Mouse (Mus musculus) hindbrain, postnatal 0 days (tissue): ENCODE measurements at regions not wholly inside any gene's neighbourhood (a gene's known extent, or its start where the extent isn't known, plus 50 kb on each side); places are given as distances from the start of the nearest gene placed in this dataset.
"Not testable (repeated sequence)": the region's sequence is repeated elsewhere in the genome, so short reads cannot be mapped to it uniquely, and the experiment has no call there.

Source experiments
- ATAC-seq: fragments of 200-750 bp; cut with Nextera tagmentation; 2 replicates; pipeline ENCODE4 v1.8.0; 2017; ENCODE audit warnings: mild to moderate bottlenecking, moderate TSS enrichment, moderate library complexity
- DNase-seq: peaks from one replicate; pipeline ENCODE4 v3.0.0-alpha.2; 2015; ENCODE audit warnings: low spot score
- H3K27ac ChIP-seq: fragments of 300-500 bp; sonication (generic); 2 replicates; pipeline ENCODE4 v1.5.1; 2014; ENCODE audit warnings: mild to moderate bottlenecking
- H3K27me3 ChIP-seq: fragments of 300-500 bp; sonication (generic); 2 replicates; pipeline ENCODE4 v1.6.1; 2014; ENCODE audit warnings: low read length, mixed read lengths; ENCODE audit not compliant: insufficient read depth
- H3K36me3 ChIP-seq: fragments of 300-500 bp; sonication (generic); 2 replicates; pipeline ENCODE4 v1.6.1; 2014; ENCODE audit warnings: low read length, mixed read lengths; ENCODE audit not compliant: insufficient read depth
- H3K4me1 ChIP-seq: fragments of 300-500 bp; sonication (generic); 2 replicates; pipeline ENCODE4 v1.6.1; 2014; ENCODE audit warnings: antibody characterized with exemption, low read length, mixed read lengths; ENCODE audit not compliant: insufficient read depth
- H3K4me2 ChIP-seq: fragments of 300-500 bp; sonication (generic); 2 replicates; pipeline ENCODE4 v1.6.1; 2014; ENCODE audit warnings: low read depth, mild to moderate bottlenecking, low read length, moderate library complexity, mixed read lengths
- H3K4me3 ChIP-seq: fragments of 300-500 bp; sonication (generic); 2 replicates; pipeline ENCODE4 v1.5.1; 2014; ENCODE audit warnings: low read length
- H3K9ac ChIP-seq: fragments of 300-500 bp; sonication (generic); replicated peaks from 2 replicates; pipeline ENCODE4 v1.6.1; 2014; ENCODE audit warnings: mild to moderate bottlenecking, low read length, moderate library complexity, mixed read lengths
- H3K9me3 ChIP-seq: fragments of 300-500 bp; sonication (generic); 2 replicates; pipeline ENCODE4 v1.6.1; 2016; ENCODE audit warnings: low read length, mixed read lengths
- WGBS: fragments of 180-500 bp; shearing (Covaris S2); extraction: QIAGEN DNeasy Blood & Tissue Kit; methylation state at CpG from one replicate; pipeline ENCODE4 v1.1.7; 2014; 5-methylcytosine and 5-hydroxymethylcytosine counted together

GRCm38 (mm10) chr3:44991467-44991992, 386.7 kb upstream of the Pcdh10 start:
- not testable (repeated sequence) for H3K27me3 ChIP-seq, DNase-seq, H3K4me3 ChIP-seq, H3K4me2 ChIP-seq, H3K9me3 ChIP-seq, H3K9ac ChIP-seq, H3K36me3 ChIP-seq, H3K27ac ChIP-seq, H3K4me1 ChIP-seq
- WGBS, result 82% methylated on average over 4 of the region's 4 CpGs
- ATAC-seq, result peak; percentile 76
